Mouse (Mus musculus) embryonic facial prominence, embryonic 14.5 days (tissue): Measurements from ENCODE around the gene Bmf. TPM values are rescaled to one million over a fixed set of nuclear protein-coding genes. Genes with fewer than 3 reads are reported as not detected.

Source experiments
- ATAC-seq: fragments of 200-750 bp; cut with Nextera tagmentation; 2 replicates; pipeline ENCODE4 v1.8.0; 2017; ENCODE audit warnings: low read depth, moderate number of reproducible peaks, moderate TSS enrichment
- DNase-seq: peaks from one replicate; pipeline ENCODE4 v3.0.0-alpha.2; 2015; ENCODE audit warnings: low spot score
- H3K27ac ChIP-seq: fragments of 300-500 bp; sonication (generic); replicated peaks from 2 replicates; pipeline ENCODE4 v1.5.1; 2014; ENCODE audit warnings: low read depth, mild to moderate bottlenecking, low read length, moderate library complexity
- H3K27me3 ChIP-seq: fragments of 300-500 bp; sonication (generic); replicated peaks from 2 replicates; pipeline ENCODE4 v1.6.1; 2014; ENCODE audit warnings: low read length; ENCODE audit not compliant: control insufficient read depth, insufficient read depth
- H3K36me3 ChIP-seq: fragments of 300-500 bp; sonication (generic); 2 replicates; pipeline ENCODE4 v1.6.1; 2014; ENCODE audit warnings: low read length, mixed read lengths; ENCODE audit not compliant: control insufficient read depth, insufficient read depth
- H3K4me1 ChIP-seq: fragments of 300-500 bp; sonication (generic); 2 replicates; pipeline ENCODE4 v1.6.1; 2014; ENCODE audit warnings: antibody characterized with exemption, low read length; ENCODE audit not compliant: control insufficient read depth, insufficient read depth
- H3K4me2 ChIP-seq: fragments of 300-500 bp; sonication (generic); 2 replicates; pipeline ENCODE4 v1.6.1; 2014; ENCODE audit warnings: low read depth, mild to moderate bottlenecking, low read length, moderate library complexity, mixed read lengths
- H3K4me3 ChIP-seq: fragments of 300-500 bp; sonication (generic); 2 replicates; pipeline ENCODE4 v1.5.1; 2014; ENCODE audit warnings: low read depth, mild to moderate bottlenecking, low read length
- H3K9ac ChIP-seq: fragments of 300-500 bp; sonication (generic); 2 replicates; pipeline ENCODE4 v1.6.1; 2014; ENCODE audit warnings: low read depth, mild to moderate bottlenecking, low read length, moderate library complexity, mixed read lengths
- H3K9me3 ChIP-seq: fragments of 300-500 bp; sonication (generic); 2 replicates; pipeline ENCODE4 v1.6.1; 2016; ENCODE audit warnings: low read length; ENCODE audit not compliant: control insufficient read depth
- WGBS: fragments of 180-500 bp; shearing (Covaris S2); extraction: QIAGEN DNeasy Blood & Tissue Kit; methylation state at CpG from one replicate; pipeline ENCODE4 v1.1.7; 2014; 5-methylcytosine and 5-hydroxymethylcytosine counted together
- polyA plus RNA-seq: library from polyadenylated mRNA; unstranded; fragments of >200 nt; fragmentation: Nextera tagmentation; extraction: Ambion mirVana; gene quantifications from 2 replicates; pipeline ENCODE4 v1.2.1, GENCODE M21; 2014

Bmf gene
- polyA plus RNA-seq, 1 experiment from 2014 or later = 7.6 TPM

GRCm38 (mm10) chr2:118532401-118532800 is 17.1 kb downstream of the Bmf start:
- ATAC-seq (no peak), DNase-seq (no peak)
- H3K9ac ChIP-seq = peak overlapping the region; percentile 35; the same call in 1 of the 2 replicates
- 19% methylated on average over 9 of the region's 10 CpGs for WGBS
- peak overlapping the region; percentile 88 for H3K27ac ChIP-seq
- H3K4me3 ChIP-seq = no peak overlapping the region
- no peaks in the 10 kb centered on the region for H3K9me3 ChIP-seq
- no peaks in the 10 kb centered on the region for H3K27me3 ChIP-seq
- H3K4me2 ChIP-seq = peak overlapping the region; percentile 25
- H3K36me3 ChIP-seq = peaks cover 16% of the 10 kb centered on the region
- peaks cover 55% of the 10 kb centered on the region for H3K4me1 ChIP-seq

DNA sequence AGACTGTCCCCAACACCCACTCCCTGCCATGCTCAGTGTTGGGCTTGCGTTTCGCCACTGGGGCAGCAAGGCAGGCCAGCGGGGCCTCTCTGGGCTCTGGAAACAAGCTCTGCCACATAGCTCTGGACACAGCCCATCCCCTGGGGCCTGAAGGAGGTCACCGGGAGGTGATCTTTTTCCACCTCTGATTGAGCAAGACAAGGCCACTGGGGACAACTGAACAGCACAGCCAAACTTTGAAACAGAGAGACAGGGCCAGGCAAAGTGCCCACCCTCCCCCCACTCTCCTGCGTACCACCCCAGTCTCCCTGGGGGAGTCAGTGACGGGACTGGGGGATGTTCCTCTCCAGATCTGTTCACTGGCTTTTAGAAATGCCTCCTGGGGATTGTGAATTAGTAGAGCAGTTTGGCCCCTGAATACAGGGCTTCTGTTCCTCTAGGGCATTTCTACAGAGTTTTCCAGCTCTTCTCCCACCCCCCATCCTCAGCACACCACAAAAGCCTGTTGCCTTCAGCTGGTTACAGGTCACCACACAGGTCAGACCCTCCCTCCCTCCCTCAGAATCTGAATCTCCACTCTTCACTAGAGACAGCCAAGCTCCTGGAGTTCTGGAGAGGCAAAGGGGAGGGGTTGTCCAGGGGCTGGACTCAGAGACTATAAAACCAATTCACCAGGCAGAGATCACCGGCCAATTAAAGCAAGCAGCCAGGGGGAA is 19.9 kb downstream of the Bmf start:
- Histone ChIP-seq H3K27ac (no peak overlapping the region; the same call in 1 of the 2 replicates), H3K36me3 (peaks cover 10% of the 10 kb centered on the region), H3K4me1 (peaks cover 41% of the 10 kb centered on the region), H3K27me3 (no peaks in the 10 kb centered on the region), H3K9me3 (no peaks in the 10 kb centered on the region), H3K9ac (peak overlapping the region; percentile 10), H3K4me2 (no peak overlapping the region), H3K4me3 (no peak overlapping the region)
- DNase-seq (peak; percentile 69), ATAC-seq (peak; percentile 5; the same call in 1 of the 2 replicates)
- 18% methylated on average over 7 of the region's 7 CpGs for WGBS

- Histone ChIP-seq H3K27ac (no peak overlapping the region), H3K4me1 (peaks cover 36% of the 10 kb centered on the region), H3K9ac (no peak overlapping the region), H3K4me3 (no peak overlapping the region), H3K27me3 (no peaks in the 10 kb centered on the region), H3K4me2 (no peak overlapping the region), H3K36me3 (peaks cover 3% of the 10 kb centered on the region), H3K9me3 (no peaks in the 10 kb centered on the region)
- DNase-seq (no peak), ATAC-seq (no peak)
- 85% methylated on average over 5 of the region's 5 CpGs for WGBS
Observed at GRCm38 (mm10) chr2:118526545-118526944, 22.9 kb downstream of the Bmf start.

GRCm38 (mm10) chr2:118524811-118525210 is 24.7 kb downstream of the Bmf start:
- H3K4me3 ChIP-seq = no peak overlapping the region
- no peaks in the 10 kb centered on the region for H3K36me3 ChIP-seq
- H3K27me3 ChIP-seq = no peaks in the 10 kb centered on the region
- WGBS = 81% methylated on average over 3 of the region's 3 CpGs
- DNase-seq (no peak), ATAC-seq (no peak)
- H3K4me2 ChIP-seq = no peak overlapping the region
- peaks cover 39% of the 10 kb centered on the region for H3K4me1 ChIP-seq
- no peak overlapping the region for H3K9ac ChIP-seq
- H3K9me3 ChIP-seq = no peaks in the 10 kb centered on the region
- no peak overlapping the region for H3K27ac ChIP-seq

DNA sequence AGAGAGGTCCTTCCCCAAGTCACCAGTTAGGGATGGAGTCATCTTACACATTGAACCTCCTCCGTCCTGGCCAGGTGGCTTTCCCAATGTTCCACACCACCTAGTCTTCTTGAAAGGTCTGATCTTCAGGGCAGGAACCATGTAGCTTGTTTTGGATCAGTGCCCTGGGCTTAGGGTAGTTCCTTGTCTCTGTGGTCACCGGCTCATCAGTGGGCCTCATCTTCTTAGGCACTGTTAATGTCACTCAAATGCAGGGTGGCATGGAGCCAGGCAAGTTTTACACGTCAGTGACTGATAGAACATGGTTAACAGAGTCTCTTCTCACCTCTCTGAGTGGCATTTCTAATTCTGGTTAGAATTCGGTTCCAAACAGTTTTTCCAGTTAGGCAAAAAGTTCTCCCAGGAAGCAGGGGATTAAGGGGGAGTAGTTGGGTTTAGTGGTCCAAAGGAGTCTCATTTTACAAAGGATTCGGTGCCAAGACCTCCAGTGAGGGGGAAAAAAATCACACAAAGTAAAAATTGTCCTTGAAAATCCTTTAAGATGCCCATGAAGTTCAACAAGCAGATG is 26.2 kb downstream of the Bmf start:
- Histone ChIP-seq H3K9ac (no peak overlapping the region), H3K4me1 (peaks cover 36% of the 10 kb centered on the region), H3K4me2 (no peak overlapping the region), H3K36me3 (no peaks in the 10 kb centered on the region), H3K27ac (peak overlapping the region; percentile 44; the same call in 1 of the 2 replicates), H3K4me3 (no peak overlapping the region), H3K9me3 (no peaks in the 10 kb centered on the region), H3K27me3 (no peaks in the 10 kb centered on the region)
- WGBS = 31% methylated on average over 5 of the region's 5 CpGs
- DNase-seq (peak; percentile 58), ATAC-seq (0 out of 2 replicates have a peak, but pooled peaks have one; percentile 5)

DNA sequence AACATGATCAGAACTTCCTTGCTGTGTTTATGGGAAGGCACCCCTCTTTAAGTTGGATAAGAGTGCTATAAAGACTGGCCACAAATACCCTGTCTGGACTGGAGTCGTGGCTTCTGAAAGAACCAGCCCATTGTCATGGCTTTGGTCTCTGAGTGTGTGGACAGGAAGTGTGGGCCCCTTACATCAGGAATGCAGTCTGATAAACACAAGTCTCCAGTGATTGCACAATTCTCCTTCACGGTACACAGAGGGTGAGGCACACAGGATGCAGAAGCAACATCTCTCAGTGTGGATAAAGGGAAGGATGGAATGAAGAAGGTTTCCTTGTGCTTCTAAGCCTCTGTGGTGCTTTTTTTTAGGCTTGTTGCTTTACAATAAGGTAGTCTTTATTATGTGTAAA is 27.2 kb downstream of the Bmf start:
- DNase-seq = no peak
- H3K4me3 ChIP-seq = no peak overlapping the region
- WGBS = 11% methylated on average over 2 of the region's 2 CpGs
- H3K9me3 ChIP-seq = no peaks in the 10 kb centered on the region
- no peak overlapping the region for H3K4me2 ChIP-seq
- no peak for ATAC-seq
- no peaks in the 10 kb centered on the region for H3K27me3 ChIP-seq
- H3K27ac ChIP-seq = peak overlapping the region; percentile 44
- peaks cover 36% of the 10 kb centered on the region for H3K4me1 ChIP-seq
- H3K9ac ChIP-seq = no peak overlapping the region
- H3K36me3 ChIP-seq = no peaks in the 10 kb centered on the region

- H3K27ac ChIP-seq = peak overlapping the region; percentile 71
- H3K27me3 ChIP-seq = no peaks in the 10 kb centered on the region
- ATAC-seq (peak; percentile 92), DNase-seq (peak; percentile 89)
- H3K36me3 ChIP-seq = no peaks in the 10 kb centered on the region
- H3K4me1 ChIP-seq = peaks cover 36% of the 10 kb centered on the region
- peak overlapping the region; percentile 43; the same call in 1 of the 2 replicates for H3K9ac ChIP-seq
- no peaks in the 10 kb centered on the region for H3K9me3 ChIP-seq
- no peak overlapping the region for H3K4me3 ChIP-seq
- 31% methylated on average over 9 of the region's 9 CpGs for WGBS
- peak overlapping the region; percentile 12; the same call in 1 of the 2 replicates for H3K4me2 ChIP-seq
Observed at GRCm38 (mm10) chr2:118520042-118520933, 29.2 kb downstream of the Bmf start.
